Mouse (Mus musculus) heart, postnatal 4 days (tissue): ENCODE results near the gene Sh3yl1. TPM values are rescaled to one million over a fixed set of nuclear protein-coding genes. Genes with fewer than 3 reads are reported as not detected.

Experiments used
- DNase-seq: peaks from one replicate; pipeline ENCODE4 v3.0.0; 2021
- total RNA-seq, 2 experiments: library from RNA; stranded (reverse); gene quantifications; 2 replicates each; pipeline ENCODE4 v1.2.3; 2021

The Sh3yl1 gene
- 1 to 10 TPM; 2.1 to 2.4 TPM for total RNA-seq

- DNase-seq: peak; percentile 97
Observed at GRCm38 (mm10) chr12:30911261-30912047, at the start of gene Sh3yl1, which contains the start of gene Acp1. Gene Sh3yl1, plus strand, starts transcription at chr12:30911668. Gene Acp1, minus strand, starts transcription at chr12:30911589.

- DNase-seq: peak; percentile 42
Observed at GRCm38 (mm10) chr12:30864347-30864746, 47.1 kb upstream of the Sh3yl1 start.

GRCm38 (mm10) chr12:30865781-30866180 lies 45.7 kb upstream of the Sh3yl1 start:
- DNase-seq: no peak

- DNase-seq: no peak
Observed at GRCm38 (mm10) chr12:30879447-30879846, 32.0 kb upstream of the Sh3yl1 start.

GRCm38 (mm10) chr12:30883592-30883985 lies 27.9 kb upstream of the Sh3yl1 start:
- no peak for DNase-seq

GRCm38 (mm10) chr12:30883986-30884621 lies 27.4 kb upstream of the Sh3yl1 start, which contains the start of gene Alkal2:
Gene Alkal2, plus strand, starts transcription at chr12:30884322.
- peak; percentile 16 for DNase-seq

GRCm38 (mm10) chr12:30884622-30885230 lies 26.7 kb upstream of the Sh3yl1 start:
- no peak for DNase-seq

GRCm38 (mm10) chr12:30885891-30886290 lies 25.6 kb upstream of the Sh3yl1 start:
- no peak for DNase-seq

GRCm38 (mm10) chr12:30888003-30888402 lies 23.5 kb upstream of the Sh3yl1 start:
- no peak for DNase-seq

GRCm38 (mm10) chr12:30890067-30890466 lies 21.4 kb upstream of the Sh3yl1 start:
- DNase-seq: peak; percentile 77

- DNase-seq: no peak
Observed at GRCm38 (mm10) chr12:30891438-30891837, 20.0 kb upstream of the Sh3yl1 start.

- no peak for DNase-seq
Observed at GRCm38 (mm10) chr12:30897039-30897438, 14.4 kb upstream of the Sh3yl1 start.

GRCm38 (mm10) chr12:30908658-30909057 lies 2.8 kb upstream of the Sh3yl1 start:
- DNase-seq: no peak

- no peak for DNase-seq
Observed at GRCm38 (mm10) chr12:30909881-30910280, 1.6 kb upstream of the Sh3yl1 start.

GRCm38 (mm10) chr12:30910860-30911259 lies 608 bp upstream of the Sh3yl1 start:
- no peak for DNase-seq

GRCm38 (mm10) chr12:30912048-30912381 lies 547 bp downstream of the Sh3yl1 start:
- DNase-seq: no peak

GRCm38 (mm10) chr12:30912840-30913239 lies 1.4 kb downstream of the Sh3yl1 start:
- DNase-seq: no peak

- DNase-seq: peak; percentile 6
Observed at GRCm38 (mm10) chr12:30922401-30922800, 10.9 kb downstream of the Sh3yl1 start.

- no peak for DNase-seq
Observed at GRCm38 (mm10) chr12:30928182-30928581, 16.7 kb downstream of the Sh3yl1 start.

GRCm38 (mm10) chr12:30933299-30933698 lies 21.8 kb downstream of the Sh3yl1 start:
- no peak for DNase-seq

- DNase-seq: no peak
Observed at GRCm38 (mm10) chr12:30936899-30937298, 25.4 kb downstream of the Sh3yl1 start.

- no peak for DNase-seq
Observed at GRCm38 (mm10) chr12:30943057-30943986, 31.9 kb downstream of the Sh3yl1 start.
